Mouse (Mus musculus) heart, embryonic 14.5 days (tissue): ENCODE measurements at regions not wholly inside any gene's neighbourhood (a gene's known extent, or its start where the extent isn't known, plus 50 kb on each side); places are given as distances from the start of the nearest gene placed in this dataset.
A peak's percentile ranks its signal among the peaks of the same experiment; 100 is the strongest.
"Not testable (repeated sequence)": the region's sequence is repeated elsewhere in the genome, so short reads cannot be mapped to it uniquely, and the experiment has no call there.

Experiments used
- ATAC-seq: fragments of 200-750 bp; cut with Nextera tagmentation; 2 replicates; pipeline ENCODE4 v1.8.0; 2017; ENCODE audit warnings: low read depth, moderate TSS enrichment; ENCODE audit not compliant: insufficient number of reproducible peaks, insufficient read depth, low FRiP score
- H3K27ac ChIP-seq, 2 experiments: fragments of 200-500 bp in 1 of 2; fragments of 300-500 bp in 1 of 2; sonication (generic) in 1 of 2; replicated peaks in 1 of 2; 2 replicates each; pipeline ENCODE4 v1.5.1; 2012 to 2014; ENCODE audit warnings: low read depth in 2 of 2, low read length in 2 of 2, control low read depth in 1 of 2, mild to moderate bottlenecking in 1 of 2, mixed read lengths in 1 of 2; ENCODE audit not compliant: control insufficient read depth in 1 of 2, insufficient read depth in 1 of 2
- H3K27me3 ChIP-seq: fragments of 300-500 bp; sonication (generic); 2 replicates; pipeline ENCODE4 v1.6.1; 2014; ENCODE audit warnings: mild to moderate bottlenecking, low read length, control low read depth; ENCODE audit not compliant: control insufficient read depth, insufficient read depth
- H3K36me3 ChIP-seq: fragments of 300-500 bp; sonication (generic); 2 replicates; pipeline ENCODE4 v1.6.1; 2014; ENCODE audit warnings: mild to moderate bottlenecking, control low read depth, low read length, mixed read lengths; ENCODE audit not compliant: control insufficient read depth, insufficient read depth
- H3K4me1 ChIP-seq, 2 experiments: fragments of 200-500 bp in 1 of 2; fragments of 300-500 bp in 1 of 2; sonication (generic) in 1 of 2; 2 replicates each; pipeline ENCODE4 v1.6.1; 2012 to 2014; ENCODE audit warnings: low read length in 2 of 2, control low read depth in 1 of 2, mixed read lengths in 1 of 2; ENCODE audit not compliant: control insufficient read depth in 2 of 2, insufficient read depth in 2 of 2
- H3K4me2 ChIP-seq: fragments of 300-500 bp; sonication (generic); 2 replicates; pipeline ENCODE4 v1.6.1; 2014; ENCODE audit warnings: mild to moderate bottlenecking, low read length
- H3K4me3 ChIP-seq, 2 experiments: fragments of 200-500 bp in 1 of 2; fragments of 300-500 bp in 1 of 2; sonication (generic) in 1 of 2; 2 replicates each; pipeline ENCODE4 v1.5.1; 2012 to 2014; ENCODE audit warnings: low read length in 2 of 2, mild to moderate bottlenecking in 2 of 2, control low read depth in 1 of 2, low read depth in 1 of 2, moderate library complexity in 1 of 2; ENCODE audit not compliant: control insufficient read depth in 1 of 2, insufficient read depth in 1 of 2
- H3K9ac ChIP-seq: fragments of 300-500 bp; sonication (generic); 2 replicates; pipeline ENCODE4 v1.6.1; 2014; ENCODE audit warnings: mild to moderate bottlenecking, low read length
- H3K9me3 ChIP-seq: fragments of 300-500 bp; sonication (generic); 2 replicates; pipeline ENCODE4 v1.6.1; 2016; ENCODE audit warnings: low read length, control low read depth; ENCODE audit not compliant: control insufficient read depth
- WGBS: fragments of 180-500 bp; shearing (Covaris S2); extraction: QIAGEN DNeasy Blood & Tissue Kit; methylation state at CpG from one replicate; pipeline ENCODE4 v1.1.7; 2014; 5-methylcytosine and 5-hydroxymethylcytosine counted together

- Histone ChIP-seq H3K9me3 (no peaks in the 10 kb centered on the region), H3K4me2 (no peak overlapping the region), H3K27ac (no peak overlapping the region), H3K9ac (no peak overlapping the region), H3K27me3 (no peaks in the 10 kb centered on the region), H3K4me3 (no peak overlapping the region), H3K4me1 (no peaks in the 10 kb centered on the region), H3K36me3 (no peaks in the 10 kb centered on the region)
- no peak for ATAC-seq
These were observed 94.5 kb upstream of the Fam3c start for GRCm38 (mm10) chr6:22450501-22450900.

DNA sequence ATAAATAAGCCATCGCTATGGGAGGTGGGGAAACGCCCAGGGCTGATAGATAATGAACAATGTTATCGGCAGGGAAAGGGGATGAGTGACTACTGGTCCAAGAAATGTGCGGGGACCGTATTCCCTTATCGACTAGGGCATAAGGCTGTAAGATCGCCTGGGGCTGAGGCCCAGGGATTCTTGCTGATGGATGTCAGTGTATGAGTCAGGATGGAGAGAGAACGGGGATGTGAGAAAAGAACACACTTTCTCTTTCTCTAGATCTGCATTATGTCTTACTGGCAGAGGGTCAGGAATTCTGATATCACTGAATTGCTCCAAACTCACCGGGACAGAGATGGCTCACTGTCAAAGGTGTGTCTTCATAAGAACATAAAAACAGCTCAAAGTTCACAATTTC, 92.9 kb upstream of the Fam3c start:
- Histone ChIP-seq H3K27ac (no peak overlapping the region), H3K27me3 (no peaks in the 10 kb centered on the region), H3K9me3 (no peaks in the 10 kb centered on the region), H3K36me3 (no peaks in the 10 kb centered on the region), H3K4me1 (no peaks in the 10 kb centered on the region), H3K9ac (no peak overlapping the region), H3K4me3 (no peak overlapping the region), H3K4me2 (no peak overlapping the region)
- ATAC-seq = no peak
- WGBS = 69% methylated on average over 9 of the region's 9 CpGs

DNA sequence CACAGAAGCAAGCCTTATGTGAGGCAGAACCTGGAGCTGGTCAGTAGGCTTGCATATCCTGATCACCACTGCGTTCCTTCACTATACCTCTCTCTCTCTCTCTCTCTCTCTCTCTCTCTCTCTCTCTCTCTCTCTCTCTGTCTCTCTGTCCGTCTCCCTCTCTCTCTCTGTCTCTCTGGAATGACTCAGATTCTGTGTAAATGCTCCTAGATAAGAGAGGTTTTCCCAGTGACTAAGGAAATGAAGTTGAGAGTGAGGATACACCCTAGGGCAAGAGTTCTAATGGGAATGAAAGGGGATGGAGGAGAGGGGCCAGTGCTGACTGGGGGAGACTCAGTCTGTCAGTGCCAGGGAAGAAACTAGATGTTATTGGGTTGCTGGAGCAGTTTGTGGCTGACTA, 91.6 kb upstream of the Fam3c start:
- no peaks in the 10 kb centered on the region for H3K27me3 ChIP-seq
- no peak for ATAC-seq

GRCm38 (mm10) chr6:22446621-22447310, 90.7 kb upstream of the Fam3c start:
- no peak overlapping the region for H3K4me2 ChIP-seq
- no peak for ATAC-seq

More for the DNA sequence above, 91.6 kb upstream of the Fam3c start:
- Histone ChIP-seq H3K4me1 (no peaks in the 10 kb centered on the region), H3K4me2 (no peak overlapping the region), H3K36me3 (no peaks in the 10 kb centered on the region), H3K4me3 (no peak overlapping the region), H3K27ac (no peak overlapping the region), H3K9me3 (no peaks in the 10 kb centered on the region), H3K9ac (no peak overlapping the region)
- WGBS = 57% methylated on average over 2 of the region's 2 CpGs

DNA sequence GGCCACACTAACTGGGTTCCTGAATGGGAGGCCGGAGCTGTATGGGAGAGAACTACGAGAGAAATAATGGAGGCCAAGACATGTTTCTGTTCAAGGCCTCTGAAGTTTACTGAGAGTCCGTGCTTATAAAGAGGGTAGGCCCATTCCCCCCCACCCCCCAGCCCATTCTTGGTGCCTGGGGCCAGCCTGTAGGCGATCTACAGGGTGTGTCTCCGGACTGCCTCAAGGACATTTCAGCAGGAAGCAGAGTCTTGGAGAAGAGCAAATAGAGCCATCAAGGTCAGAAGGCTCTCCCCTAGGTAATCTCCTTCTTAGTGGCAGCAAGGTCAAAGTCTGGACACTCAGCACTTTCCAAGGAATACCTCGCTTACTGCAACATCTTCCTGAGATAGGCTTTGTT, 88.8 kb upstream of the Fam3c start:
- H3K36me3 ChIP-seq, H3K4me3 ChIP-seq, ATAC-seq, H3K27ac ChIP-seq, H3K9me3 ChIP-seq, H3K4me1 ChIP-seq, H3K4me2 ChIP-seq, H3K27me3 ChIP-seq, H3K9ac ChIP-seq: not testable (repeated sequence)
- WGBS = 83% methylated on average over 6 of the region's 6 CpGs

More at GRCm38 (mm10) chr6:22446621-22447310, 90.7 kb upstream of the Fam3c start:
- Histone ChIP-seq H3K4me1 (no peaks in the 10 kb centered on the region), H3K27ac (no peak overlapping the region), H3K9ac (no peak overlapping the region), H3K9me3 (no peaks in the 10 kb centered on the region), H3K36me3 (no peaks in the 10 kb centered on the region), H3K4me3 (no peak overlapping the region), H3K27me3 (no peaks in the 10 kb centered on the region)
- WGBS = 81% methylated on average over 15 of the region's 15 CpGs

DNA sequence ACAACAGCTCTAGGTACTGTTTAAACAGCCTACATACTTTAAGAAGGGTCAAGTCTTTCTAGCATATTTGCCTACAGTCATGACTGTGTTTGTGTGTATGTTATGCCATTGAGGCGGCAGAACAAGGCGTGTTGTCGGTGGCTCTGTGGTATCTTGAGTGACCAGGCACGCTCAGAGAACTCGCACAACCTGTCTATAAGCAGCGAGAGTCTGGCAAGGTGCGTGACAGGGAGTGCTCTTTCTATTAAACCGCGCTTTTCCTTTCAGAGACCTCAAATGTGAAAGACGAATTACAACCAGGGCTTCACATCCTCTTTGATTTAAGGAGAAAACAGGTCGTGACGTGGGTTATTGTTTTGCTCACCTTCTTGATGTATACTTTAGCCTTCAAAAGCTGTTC, 88.2 kb upstream of the Fam3c start:
- Histone ChIP-seq H3K36me3 (no peaks in the 10 kb centered on the region), H3K4me1 (no peaks in the 10 kb centered on the region), H3K4me3 (no peak overlapping the region), H3K27ac (no peak overlapping the region), H3K4me2 (no peak overlapping the region), H3K9me3 (no peaks in the 10 kb centered on the region), H3K9ac (no peak overlapping the region), H3K27me3 (no peaks in the 10 kb centered on the region)
- ATAC-seq = no peak
- 89% methylated on average over 12 of the region's 12 CpGs for WGBS

DNA sequence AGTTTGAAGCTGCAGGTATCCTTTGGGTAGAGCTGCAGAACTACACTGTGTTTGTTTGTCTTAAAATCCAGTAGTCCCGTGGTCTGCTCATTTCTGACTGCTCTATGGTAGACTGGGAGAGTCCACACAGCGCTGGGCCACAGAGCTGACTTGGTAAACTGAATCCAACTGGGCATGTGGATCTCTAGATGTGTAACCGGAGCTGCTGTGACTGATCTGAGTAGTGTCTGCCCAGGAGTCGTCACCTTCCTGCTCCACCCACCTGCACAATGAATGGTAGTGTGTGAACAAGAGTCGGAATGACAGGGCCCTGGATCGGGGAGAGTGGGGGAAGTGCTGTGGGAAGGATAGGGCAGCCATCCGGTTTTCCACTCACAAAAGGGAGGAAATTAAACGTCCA, 87.5 kb upstream of the Fam3c start:
- H3K27me3 ChIP-seq = no peaks in the 10 kb centered on the region
- no peaks in the 10 kb centered on the region for H3K36me3 ChIP-seq
- ATAC-seq = peak; percentile 76; the same call in 1 of the 2 replicates
- H3K9me3 ChIP-seq = no peaks in the 10 kb centered on the region
- H3K4me2 ChIP-seq = no peak overlapping the region
- no peak overlapping the region for H3K4me3 ChIP-seq
- H3K4me1 ChIP-seq = no peaks in the 10 kb centered on the region
- 41% methylated on average over 8 of the region's 8 CpGs for WGBS
- no peak overlapping the region for H3K27ac ChIP-seq
- no peak overlapping the region for H3K9ac ChIP-seq

GRCm38 (mm10) chr6:22443170-22443569, 87.1 kb upstream of the Fam3c start:
- no peak overlapping the region for H3K4me2 ChIP-seq
- no peaks in the 10 kb centered on the region for H3K27me3 ChIP-seq
- H3K4me3 ChIP-seq = no peak overlapping the region
- no peaks in the 10 kb centered on the region for H3K36me3 ChIP-seq
- no peaks in the 10 kb centered on the region for H3K4me1 ChIP-seq
- no peak overlapping the region for H3K27ac ChIP-seq
- H3K9ac ChIP-seq = no peak overlapping the region
- WGBS = 67% methylated on average over 3 of the region's 3 CpGs
- no peaks in the 10 kb centered on the region for H3K9me3 ChIP-seq
- ATAC-seq = no peak
